In genomic region chr7:97356253-97356652, GRCm38 (mm10) we compare ENCODE assay signal across 14 mouse cellular contexts. TPM values are rescaled to one million over a fixed set of nuclear protein-coding genes. Genes with fewer than 3 reads are reported as not detected.
A peak's percentile ranks its signal among the peaks of the same experiment; 100 is the strongest.
DNase-seq lines count a peak whose midpoint lies in the region; ATAC-seq and TF ChIP-seq lines count a peak whose summit lies in the region.
"Had no signal": no experiment of that assay in that cellular context is flagged by ENCODE, and none has a peak within 500 bp of the region (broad histone marks: within the 10 kb centered on the region; RNA-seq: fewer than 3 reads in every experiment).

No protein-coding gene starts in this region.

- no peak for ATAC-seq in heart, embryonic 13.5 days (ENCODE audit: extremely low read depth, insufficient number of reproducible peaks, low FRiP score, low TSS enrichment)
- no peak for ATAC-seq in heart, embryonic 12.5 days (ENCODE audit: insufficient number of reproducible peaks, low FRiP score)
- ATAC-seq in midbrain, postnatal 0 days (ENCODE audit: low FRiP score), result no peak; the same call in 1 of the 2 replicates
- peak; percentile 33; the same call in 1 of the 2 replicates for ATAC-seq in intestine, postnatal 0 days
- no peak for ATAC-seq in midbrain, embryonic 13.5 days

- no peak overlapping the region for H3K4me3 ChIP-seq in heart, embryonic 13.5 days
- no peak overlapping the region for H3K4me3 ChIP-seq in heart, embryonic 12.5 days
- no peak overlapping the region for H3K4me3 ChIP-seq in midbrain, postnatal 0 days (ENCODE audit: low read depth, low read length)
- H3K4me3 ChIP-seq in midbrain, embryonic 10.5 days, result no peak overlapping the region
- no peak overlapping the region for H3K4me3 ChIP-seq in intestine, postnatal 0 days (ENCODE audit: low read depth, low read length)
- no peak overlapping the region for H3K4me3 ChIP-seq in small intestine, adult 2 months (ENCODE audit: low read depth, low read length)
- H3K4me3 ChIP-seq in midbrain, embryonic 13.5 days (replicated peaks), result no peak overlapping the region
- H3K4me3 ChIP-seq: embryonic facial prominence, embryonic 13.5 days; forebrain, embryonic 12.5 days; midbrain, embryonic 12.5 days; neural tube, embryonic 12.5 days had no signal

- H3K36me3 ChIP-seq in heart, embryonic 13.5 days, result no peaks in the 10 kb centered on the region
- no peaks in the 10 kb centered on the region for H3K36me3 ChIP-seq in heart, embryonic 12.5 days
- no peaks in the 10 kb centered on the region for H3K36me3 ChIP-seq in midbrain, postnatal 0 days (ENCODE audit: insufficient read depth, low read length)
- no peaks in the 10 kb centered on the region for H3K36me3 ChIP-seq in midbrain, embryonic 10.5 days
- H3K36me3 ChIP-seq in intestine, postnatal 0 days (ENCODE audit: control insufficient read depth, insufficient read depth), result no peaks in the 10 kb centered on the region
- no peaks in the 10 kb centered on the region for H3K36me3 ChIP-seq in small intestine, adult 2 months (ENCODE audit: control insufficient read depth, insufficient read depth, low read length)
- H3K36me3 ChIP-seq in midbrain, embryonic 13.5 days, result no peaks in the 10 kb centered on the region
- H3K36me3 ChIP-seq: embryonic facial prominence, embryonic 13.5 days; forebrain, embryonic 12.5 days; midbrain, embryonic 12.5 days; neural tube, embryonic 12.5 days had no signal

- H3K9ac ChIP-seq in heart, embryonic 13.5 days, result no peak overlapping the region
- H3K9ac ChIP-seq in heart, embryonic 12.5 days, result no peak overlapping the region
- no peak overlapping the region for H3K9ac ChIP-seq in midbrain, postnatal 0 days (replicated peaks; ENCODE audit: low read length, poor library complexity, severe bottlenecking)
- no peak overlapping the region for H3K9ac ChIP-seq in intestine, postnatal 0 days (ENCODE audit: low read depth, low read length)
- no peak overlapping the region for H3K9ac ChIP-seq in midbrain, embryonic 13.5 days (replicated peaks)
- H3K9ac ChIP-seq: forebrain, embryonic 12.5 days; midbrain, embryonic 12.5 days; neural tube, embryonic 12.5 days had no signal

- H3K27me3 ChIP-seq in heart, embryonic 13.5 days (replicated peaks), result no peaks in the 10 kb centered on the region
- no peaks in the 10 kb centered on the region for H3K27me3 ChIP-seq in heart, embryonic 12.5 days (replicated peaks)
- H3K27me3 ChIP-seq in midbrain, postnatal 0 days (ENCODE audit: insufficient read depth, low read length), result no peaks in the 10 kb centered on the region
- H3K27me3 ChIP-seq in midbrain, embryonic 10.5 days (ENCODE audit: low read depth, poor library complexity, severe bottlenecking), result no peaks in the 10 kb centered on the region
- no peaks in the 10 kb centered on the region for H3K27me3 ChIP-seq in intestine, postnatal 0 days (replicated peaks; ENCODE audit: control insufficient read depth, insufficient read depth, low read length)
- no peaks in the 10 kb centered on the region for H3K27me3 ChIP-seq in small intestine, adult 2 months (ENCODE audit: control insufficient read depth, insufficient read depth, low read length)
- H3K27me3 ChIP-seq in midbrain, embryonic 13.5 days, result no peaks in the 10 kb centered on the region
- H3K27me3 ChIP-seq: embryonic facial prominence, embryonic 13.5 days; forebrain, embryonic 12.5 days; neural tube, embryonic 12.5 days had no signal

- no peak overlapping the region for H3K4me2 ChIP-seq in heart, embryonic 13.5 days
- H3K4me2 ChIP-seq in heart, embryonic 12.5 days, result no peak overlapping the region
- H3K4me2 ChIP-seq in midbrain, postnatal 0 days (ENCODE audit: low read depth, low read length, poor library complexity, severe bottlenecking), result no peak overlapping the region
- no peak overlapping the region for H3K4me2 ChIP-seq in intestine, postnatal 0 days (replicated peaks; ENCODE audit: low read depth)
- no peak overlapping the region for H3K4me2 ChIP-seq in midbrain, embryonic 13.5 days (replicated peaks)
- H3K4me2 ChIP-seq: embryonic facial prominence, embryonic 13.5 days; forebrain, embryonic 12.5 days; liver, embryonic 11.5 days; midbrain, embryonic 12.5 days; neural tube, embryonic 12.5 days had no signal

- TF ChIP-seq CTCF in midbrain, postnatal 0 days (IDR thresholded peaks at IDR 0.05), result no peak
- no peak for TF ChIP-seq CTCF in intestine, postnatal 0 days (IDR thresholded peaks at IDR 0.05; ENCODE audit: low read depth)
- no peak for TF ChIP-seq CTCF in small intestine, adult 2 months (IDR thresholded peaks at IDR 0.05; ENCODE audit: extremely low read depth, insufficient read length, insufficient replicate concordance, low read depth, low read length)

- WGBS in heart, embryonic 13.5 days, result 69% methylated on average over 5 of the region's 5 CpGs
- 65% methylated on average over 5 of the region's 5 CpGs for WGBS in heart, embryonic 12.5 days
- 74% methylated on average over 5 of the region's 5 CpGs for WGBS in midbrain, postnatal 0 days
- 81% methylated on average over 5 of the region's 5 CpGs for WGBS in midbrain, embryonic 10.5 days
- 52% methylated on average over 5 of the region's 5 CpGs for WGBS in intestine, postnatal 0 days
- WGBS in small intestine, adult 2 months, result 30% methylated on average over 5 of the region's 5 CpGs
- 80% methylated on average over 5 of the region's 5 CpGs for WGBS in midbrain, embryonic 13.5 days

- TF ChIP-seq POLR2A in small intestine, adult 2 months (IDR thresholded peaks at IDR 0.05; ENCODE audit: low read depth, low read length), result no peak

- H3K4me1 ChIP-seq in heart, embryonic 13.5 days, result peaks cover 21% of the 10 kb centered on the region
- H3K4me1 ChIP-seq in heart, embryonic 12.5 days (replicated peaks), result peaks cover 21% of the 10 kb centered on the region
- no peaks in the 10 kb centered on the region for H3K4me1 ChIP-seq in midbrain, postnatal 0 days (ENCODE audit: insufficient read depth, low read length)
- H3K4me1 ChIP-seq in midbrain, embryonic 10.5 days, result peaks cover 12% of the 10 kb centered on the region; the same call in 1 of the 2 replicates
- no peaks in the 10 kb centered on the region for H3K4me1 ChIP-seq in intestine, postnatal 0 days (replicated peaks; ENCODE audit: control insufficient read depth, insufficient read depth, low read length)
- peaks cover 4% of the 10 kb centered on the region; the same call in 1 of the 2 replicates for H3K4me1 ChIP-seq in small intestine, adult 2 months (ENCODE audit: control insufficient read depth, insufficient read depth, insufficient read length, low read length)
- no peaks in the 10 kb centered on the region for H3K4me1 ChIP-seq in midbrain, embryonic 13.5 days (replicated peaks)
- H3K4me1 ChIP-seq: embryonic facial prominence, embryonic 13.5 days; neural tube, embryonic 12.5 days had no signal

- no peaks in the 10 kb centered on the region for H3K9me3 ChIP-seq in heart, embryonic 13.5 days
- no peaks in the 10 kb centered on the region for H3K9me3 ChIP-seq in heart, embryonic 12.5 days (replicated peaks)
- no peaks in the 10 kb centered on the region for H3K9me3 ChIP-seq in midbrain, postnatal 0 days (ENCODE audit: low read length)
- H3K9me3 ChIP-seq in midbrain, embryonic 10.5 days (replicated peaks), result no peaks in the 10 kb centered on the region
- H3K9me3 ChIP-seq in intestine, postnatal 0 days (ENCODE audit: control insufficient read depth), result no peaks in the 10 kb centered on the region
- H3K9me3 ChIP-seq in midbrain, embryonic 13.5 days, result no peaks in the 10 kb centered on the region
- H3K9me3 ChIP-seq: embryonic facial prominence, embryonic 13.5 days; forebrain, embryonic 12.5 days; midbrain, embryonic 12.5 days; neural tube, embryonic 12.5 days had no signal

- peak; percentile 18 for DNase-seq in midbrain, postnatal 0 days (ENCODE audit: low spot score)
- DNase-seq in midbrain, embryonic 10.5 days (ENCODE audit: low spot score), result no peak
- DNase-seq: cerebellum, postnatal 25 days; thymus, postnatal 36 days had no signal

- H3K27ac ChIP-seq in heart, embryonic 13.5 days (replicated peaks), result peak overlapping the region; percentile 40
- H3K27ac ChIP-seq in heart, embryonic 12.5 days (ENCODE audit: poor library complexity, severe bottlenecking), result no peak overlapping the region
- no peak overlapping the region for H3K27ac ChIP-seq in midbrain, postnatal 0 days (ENCODE audit: low read depth, low read length)
- H3K27ac ChIP-seq in midbrain, embryonic 10.5 days (replicated peaks), result no peak overlapping the region
- H3K27ac ChIP-seq in intestine, postnatal 0 days (ENCODE audit: low read depth, low read length), result no peak overlapping the region
- H3K27ac ChIP-seq in small intestine, adult 2 months (ENCODE audit: insufficient read depth, low read depth, low read length), result peak overlapping the region; percentile 23; the same call in 1 of the 2 replicates
- no peak overlapping the region for H3K27ac ChIP-seq in midbrain, embryonic 13.5 days
- H3K27ac ChIP-seq: embryonic facial prominence, embryonic 13.5 days; forebrain, embryonic 12.5 days; midbrain, embryonic 12.5 days; neural tube, embryonic 12.5 days had no signal

RNA-seq across cellular contexts. Expression of gene Alg8, which starts 15.2 kb away (rescaled TPM):
- 29.1 and 33.7 TPM in 2 replicates for polyA plus RNA-seq in heart, embryonic 13.5 days (2015; fragmentation: Nextera tagmentation; extraction: Ambion mirVana)
- polyA plus RNA-seq in heart, embryonic 12.5 days (2016; fragmentation: Nextera tagmentation; extraction: Ambion mirVana), result 35.0 and 38.7 TPM in 2 replicates
- total RNA-seq in midbrain, postnatal 0 days (2014; rRNA removed), result 6.4 and 7.3 TPM in 2 replicates
- 9.0 and 9.1 TPM in 2 replicates for polyA plus RNA-seq in midbrain, postnatal 0 days (2015; fragmentation: Nextera tagmentation; extraction: Ambion mirVana)
- 52.3 and 58.3 TPM in 2 replicates for polyA plus RNA-seq in midbrain, embryonic 10.5 days (2016; fragmentation: Nextera tagmentation; extraction: Ambion mirVana)
- 14.5 and 15.7 TPM in 2 replicates for polyA plus RNA-seq in intestine, postnatal 0 days (2015; fragmentation: Nextera tagmentation; extraction: Ambion mirVana)
- polyA plus RNA-seq in small intestine, adult 2 months (2012; rRNA removed), result 3.7 and 6.4 TPM in 2 replicates
- polyA plus RNA-seq in midbrain, embryonic 13.5 days (2015; fragmentation: Nextera tagmentation; extraction: Ambion mirVana), result 19.5 and 22.2 TPM in 2 replicates

RNA-seq across cellular contexts. Expression of gene Kctd21, which starts 24.1 kb away (rescaled TPM):
- polyA plus RNA-seq in heart, embryonic 13.5 days (2015; fragmentation: Nextera tagmentation; extraction: Ambion mirVana), result 3.4 and 3.7 TPM in 2 replicates
- 4.0 and 4.9 TPM in 2 replicates for polyA plus RNA-seq in heart, embryonic 12.5 days (2016; fragmentation: Nextera tagmentation; extraction: Ambion mirVana)
- 4.0 and 6.1 TPM in 2 replicates for total RNA-seq in midbrain, postnatal 0 days (2014; rRNA removed)
- polyA plus RNA-seq in midbrain, postnatal 0 days (2015; fragmentation: Nextera tagmentation; extraction: Ambion mirVana), result 3.1 TPM in 2 replicates
- 4.4 and 5.3 TPM in 2 replicates for polyA plus RNA-seq in midbrain, embryonic 10.5 days (2016; fragmentation: Nextera tagmentation; extraction: Ambion mirVana)
- 1.4 TPM in 2 replicates for polyA plus RNA-seq in intestine, postnatal 0 days (2015; fragmentation: Nextera tagmentation; extraction: Ambion mirVana)
- 2.8 and 7.3 TPM in 2 replicates for polyA plus RNA-seq in small intestine, adult 2 months (2012; rRNA removed)
- 6.9 and 8.3 TPM in 2 replicates for polyA plus RNA-seq in midbrain, embryonic 13.5 days (2015; fragmentation: Nextera tagmentation; extraction: Ambion mirVana)

RNA-seq across cellular contexts. Expression of gene Usp35, which starts 24.4 kb away (rescaled TPM):
- 0.96 TPM in 2 replicates for polyA plus RNA-seq in heart, embryonic 13.5 days (2015; fragmentation: Nextera tagmentation; extraction: Ambion mirVana)
- polyA plus RNA-seq in heart, embryonic 12.5 days (2016; fragmentation: Nextera tagmentation; extraction: Ambion mirVana), result 1.4 and 1.8 TPM in 2 replicates
- total RNA-seq in midbrain, postnatal 0 days (2014; rRNA removed), result 13.4 and 14.3 TPM in 2 replicates
- polyA plus RNA-seq in midbrain, postnatal 0 days (2015; fragmentation: Nextera tagmentation; extraction: Ambion mirVana), result 2.7 and 2.9 TPM in 2 replicates
- polyA plus RNA-seq in midbrain, embryonic 10.5 days (2016; fragmentation: Nextera tagmentation; extraction: Ambion mirVana), result 1.5 and 1.7 TPM in 2 replicates
- 0.41 and 0.48 TPM in 2 replicates for polyA plus RNA-seq in intestine, postnatal 0 days (2015; fragmentation: Nextera tagmentation; extraction: Ambion mirVana)
- polyA plus RNA-seq in small intestine, adult 2 months (2012; rRNA removed), result 2.9 and 14.6 TPM in 2 replicates
- polyA plus RNA-seq in midbrain, embryonic 13.5 days (2015; fragmentation: Nextera tagmentation; extraction: Ambion mirVana), result 2.6 and 2.8 TPM in 2 replicates

RNA-seq across cellular contexts. Expression of gene Ndufc2, which starts 43.5 kb away (rescaled TPM):
- 469 and 539 TPM in 2 replicates for polyA plus RNA-seq in heart, embryonic 13.5 days (2015; fragmentation: Nextera tagmentation; extraction: Ambion mirVana)
- polyA plus RNA-seq in heart, embryonic 12.5 days (2016; fragmentation: Nextera tagmentation; extraction: Ambion mirVana), result 580 TPM in 2 replicates
- 408 and 463 TPM in 2 replicates for total RNA-seq in midbrain, postnatal 0 days (2014; rRNA removed)
- polyA plus RNA-seq in midbrain, postnatal 0 days (2015; fragmentation: Nextera tagmentation; extraction: Ambion mirVana), result 608 and 638 TPM in 2 replicates
- 308 and 330 TPM in 2 replicates for polyA plus RNA-seq in midbrain, embryonic 10.5 days (2016; fragmentation: Nextera tagmentation; extraction: Ambion mirVana)
- polyA plus RNA-seq in intestine, postnatal 0 days (2015; fragmentation: Nextera tagmentation; extraction: Ambion mirVana), result 517 and 549 TPM in 2 replicates
- polyA plus RNA-seq in small intestine, adult 2 months (2012; rRNA removed), result 58.2 and 89.7 TPM in 2 replicates
- polyA plus RNA-seq in midbrain, embryonic 13.5 days (2015; fragmentation: Nextera tagmentation; extraction: Ambion mirVana), result 395 and 403 TPM in 2 replicates

Comparison
In these comparisons a context has a peak if more than half of its experiments do, and no peak if none do; other contexts are left out.
1. H3K27ac ChIP-seq: peak in heart, embryonic 13.5 days (single experiment) and small intestine, adult 2 months (single experiment); none in heart, embryonic 12.5 days (single experiment), midbrain, postnatal 0 days (single experiment), midbrain, embryonic 10.5 days (single experiment), intestine, postnatal 0 days (single experiment) and midbrain, embryonic 13.5 days (single experiment).